Mouse (Mus musculus): Measurements from ENCODE around the gene Cdca8. TPM values are rescaled to one million over a fixed set of nuclear protein-coding genes. Genes with fewer than 3 reads are reported as not detected.

The Cdca8 gene
- polyA plus RNA-seq, 1 experiment = 104 TPM

DNA sequence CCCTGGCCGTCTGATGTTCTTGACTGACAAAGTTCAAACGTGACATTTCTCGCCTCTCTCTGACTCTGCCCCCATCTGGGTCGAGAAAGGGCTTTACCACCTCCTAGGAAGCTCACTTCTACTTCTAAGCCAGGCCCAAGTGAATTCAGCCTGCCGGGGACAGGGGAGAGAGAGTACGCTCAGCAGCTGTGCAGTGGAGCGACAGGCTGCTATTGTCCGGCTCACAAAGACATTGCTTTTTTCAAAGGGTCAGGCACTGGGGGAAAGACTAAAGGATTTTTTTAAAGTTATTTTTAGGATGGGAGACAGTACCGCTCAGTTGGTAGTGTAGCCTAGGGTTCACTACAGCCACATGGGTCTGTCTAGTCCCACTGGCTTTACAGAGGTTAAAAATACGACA is 40.7 kb downstream of the Cdca8 start:
- H3K79me3 ChIP-seq (ENCODE audit: low read depth) = no peaks in the 10 kb centered on the region
- no peak overlapping the region for H3K4me3 ChIP-seq (ENCODE audit: insufficient read depth, poor library complexity, severe bottlenecking)
- no peak overlapping the region for H3ac ChIP-seq (ENCODE audit: control insufficient read depth, insufficient read length, low read depth)
- no peaks in the 10 kb centered on the region for H3K79me2 ChIP-seq (ENCODE audit: control insufficient read depth, insufficient read depth)
- TF ChIP-seq FOSL1 (IDR thresholded peaks at IDR 0.05; ENCODE audit: insufficient read depth, low read length, poor library complexity, severe bottlenecking) = no peak
- TF ChIP-seq MYOD1 (IDR thresholded peaks at IDR 0.05; ENCODE audit: control insufficient read depth, insufficient read length, low read depth) = no peak
- TF ChIP-seq CEBPB (IDR thresholded peaks at IDR 0.05; ENCODE audit: low read depth) = no peak
- no peaks in the 10 kb centered on the region for H3K36me3 ChIP-seq (ENCODE audit: control insufficient read depth, insufficient read depth)
- peaks cover 71% of the 10 kb centered on the region for H3K27me3 ChIP-seq (ENCODE audit: control insufficient read depth, insufficient read depth, insufficient read length)

- no peak for TF ChIP-seq FOSL1 (IDR thresholded peaks at IDR 0.05; ENCODE audit: insufficient read depth, low read length, poor library complexity, severe bottlenecking)
- no peak for TF ChIP-seq USF1 (IDR thresholded peaks at IDR 0.05; ENCODE audit: low read depth)
- no peak for TF ChIP-seq MAX (IDR thresholded peaks at IDR 0.05)
- no peak for TF ChIP-seq CEBPB (IDR thresholded peaks at IDR 0.05; ENCODE audit: low read depth)
- no peak for TF ChIP-seq CTCF (IDR thresholded peaks at IDR 0.05; ENCODE audit: control insufficient read depth, insufficient read depth, insufficient read length)
- TF ChIP-seq MYOG (IDR thresholded peaks at IDR 0.05; ENCODE audit: control insufficient read depth, extremely low read depth, insufficient read length) = no peak
- no peak for TF ChIP-seq MYOD1 (IDR thresholded peaks at IDR 0.05; ENCODE audit: control insufficient read depth, insufficient read length, low read depth)
- Histone ChIP-seq H3K79me3 (ENCODE audit: low read depth) (no peaks in the 10 kb centered on the region), H3K79me2 (ENCODE audit: control insufficient read depth, insufficient read depth) (no peaks in the 10 kb centered on the region), H3K36me3 (ENCODE audit: control insufficient read depth, insufficient read depth) (no peaks in the 10 kb centered on the region), H3ac (ENCODE audit: control insufficient read depth, insufficient read length, low read depth) (no peak overlapping the region), H3K4me3 (ENCODE audit: insufficient read depth, poor library complexity, severe bottlenecking) (no peak overlapping the region), H3K27me3 (ENCODE audit: control insufficient read depth, insufficient read depth, insufficient read length) (peaks cover 80% of the 10 kb centered on the region)
Observed at GRCm38 (mm10) chr4:124894508-124895428, 44.3 kb downstream of the Cdca8 start.

GRCm38 (mm10) chr4:124893769-124894168 is 45.3 kb downstream of the Cdca8 start:
- no peaks in the 10 kb centered on the region for H3K79me3 ChIP-seq (ENCODE audit: low read depth)
- H3K79me2 ChIP-seq (ENCODE audit: control insufficient read depth, insufficient read depth) = no peaks in the 10 kb centered on the region
- TF ChIP-seq FOSL1 (IDR thresholded peaks at IDR 0.05; ENCODE audit: insufficient read depth, low read length, poor library complexity, severe bottlenecking) = no peak
- TF ChIP-seq CEBPB (IDR thresholded peaks at IDR 0.05; ENCODE audit: low read depth) = no peak
- TF ChIP-seq MYOG (IDR thresholded peaks at IDR 0.05; ENCODE audit: control insufficient read depth, extremely low read depth, insufficient read length) = no peak
- H3K27me3 ChIP-seq (ENCODE audit: control insufficient read depth, insufficient read depth, insufficient read length) = peaks cover 75% of the 10 kb centered on the region
- no peak overlapping the region for H3ac ChIP-seq (ENCODE audit: control insufficient read depth, insufficient read length, low read depth)
- H3K36me3 ChIP-seq (ENCODE audit: control insufficient read depth, insufficient read depth) = no peaks in the 10 kb centered on the region
- H3K4me3 ChIP-seq (ENCODE audit: insufficient read depth, poor library complexity, severe bottlenecking) = no peak overlapping the region

- H3K4me3 ChIP-seq (ENCODE audit: insufficient read depth, poor library complexity, severe bottlenecking) = no peak overlapping the region
- H3K79me2 ChIP-seq (ENCODE audit: control insufficient read depth, insufficient read depth) = no peaks in the 10 kb centered on the region
- H3K27me3 ChIP-seq (ENCODE audit: control insufficient read depth, insufficient read depth, insufficient read length) = peaks cover 66% of the 10 kb centered on the region
- TF ChIP-seq FOSL1 (IDR thresholded peaks at IDR 0.05; ENCODE audit: insufficient read depth, low read length, poor library complexity, severe bottlenecking) (no peak), USF1 (IDR thresholded peaks at IDR 0.05; ENCODE audit: low read depth) (no peak), MAX (IDR thresholded peaks at IDR 0.05) (no peak), CTCF (IDR thresholded peaks at IDR 0.05; ENCODE audit: control insufficient read depth, insufficient read depth, insufficient read length) (no peak), CEBPB (IDR thresholded peaks at IDR 0.05; ENCODE audit: low read depth) (no peak), MYOG (IDR thresholded peaks at IDR 0.05; ENCODE audit: control insufficient read depth, extremely low read depth, insufficient read length) (no peak), MYOD1 (IDR thresholded peaks at IDR 0.05; ENCODE audit: control insufficient read depth, insufficient read length, low read depth) (no peak)
- H3K36me3 ChIP-seq (ENCODE audit: control insufficient read depth, insufficient read depth) = no peaks in the 10 kb centered on the region
- no peaks in the 10 kb centered on the region for H3K79me3 ChIP-seq (ENCODE audit: low read depth)
- H3ac ChIP-seq (ENCODE audit: control insufficient read depth, insufficient read length, low read depth) = no peak overlapping the region
Observed at GRCm38 (mm10) chr4:124890831-124891230, 48.3 kb downstream of the Cdca8 start.

- peaks cover 62% of the 10 kb centered on the region for H3K27me3 ChIP-seq (ENCODE audit: control insufficient read depth, insufficient read depth, insufficient read length)
- TF ChIP-seq MAX (IDR thresholded peaks at IDR 0.05) = no peak
Observed at GRCm38 (mm10) chr4:124889935-124890334, 49.2 kb downstream of the Cdca8 start.

GRCm38 (mm10) chr4:124888702-124889101 is 50.4 kb downstream of the Cdca8 start:
- H3K79me2 ChIP-seq (ENCODE audit: control insufficient read depth, insufficient read depth) = no peaks in the 10 kb centered on the region
- TF ChIP-seq MYOG (IDR thresholded peaks at IDR 0.05; ENCODE audit: control insufficient read depth, extremely low read depth, insufficient read length) (no peak), USF1 (IDR thresholded peaks at IDR 0.05; ENCODE audit: low read depth) (no peak), CTCF (IDR thresholded peaks at IDR 0.05; ENCODE audit: control insufficient read depth, insufficient read depth, insufficient read length) (no peak), CEBPB (IDR thresholded peaks at IDR 0.05; ENCODE audit: low read depth) (no peak), FOSL1 (IDR thresholded peaks at IDR 0.05; ENCODE audit: insufficient read depth, low read length, poor library complexity, severe bottlenecking) (no peak), MYOD1 (IDR thresholded peaks at IDR 0.05; ENCODE audit: control insufficient read depth, insufficient read length, low read depth) (no peak), MAX (IDR thresholded peaks at IDR 0.05) (no peak)
- no peaks in the 10 kb centered on the region for H3K36me3 ChIP-seq (ENCODE audit: control insufficient read depth, insufficient read depth)
- no peak overlapping the region for H3ac ChIP-seq (ENCODE audit: control insufficient read depth, insufficient read length, low read depth)
- no peaks in the 10 kb centered on the region for H3K79me3 ChIP-seq (ENCODE audit: low read depth)
- no peak overlapping the region for H3K4me3 ChIP-seq (ENCODE audit: insufficient read depth, poor library complexity, severe bottlenecking)
- H3K27me3 ChIP-seq (ENCODE audit: control insufficient read depth, insufficient read depth, insufficient read length) = peaks cover 53% of the 10 kb centered on the region

More at GRCm38 (mm10) chr4:124889935-124890334, 49.2 kb downstream of the Cdca8 start:
- Histone ChIP-seq H3K36me3 (ENCODE audit: control insufficient read depth, insufficient read depth) (no peaks in the 10 kb centered on the region), H3ac (ENCODE audit: control insufficient read depth, insufficient read length, low read depth) (no peak overlapping the region), H3K79me3 (ENCODE audit: low read depth) (no peaks in the 10 kb centered on the region), H3K4me3 (ENCODE audit: insufficient read depth, poor library complexity, severe bottlenecking) (no peak overlapping the region), H3K79me2 (ENCODE audit: control insufficient read depth, insufficient read depth) (no peaks in the 10 kb centered on the region)
